Mouse (Mus musculus): ENCODE data around the gene Fam131b. TPM values are rescaled to one million over a fixed set of nuclear protein-coding genes. Genes with fewer than 3 reads are reported as not detected.

Fam131b gene
- total RNA-seq, 2 experiments from 2014 or later: 115 to 123 TPM

Other genes with a start within 250 kb of the Fam131b start
- gene Tas2r139, start 183.7 kb downstream of the Fam131b start, total RNA-seq (2021): not detected
- not detected for gene Tas2r144, start 109.3 kb downstream of the Fam131b start, total RNA-seq (2021)
- gene Gstk1, start 78.7 kb downstream of the Fam131b start, total RNA-seq (2021): 10 to 100 TPM; 11.0 to 14.9 TPM
- not detected for gene Tmem139, start 62.7 kb downstream of the Fam131b start, total RNA-seq (2021)
- 10 to 100 TPM; 20.6 to 22.3 TPM for gene Casp2, start 59.7 kb downstream of the Fam131b start, total RNA-seq (2021)
- 1 to 10 TPM; 3.8 to 4.0 TPM for gene Clcn1, start 38.0 kb downstream of the Fam131b start, total RNA-seq (2021)
- 10 to 100 TPM; 48.9 to 51.2 TPM for gene Zyx, start 25.0 kb upstream of the Fam131b start, total RNA-seq (2021)
- under 1 TPM in 1 of 2 experiments, not detected in 1; 0.23 TPM for gene Epha1, start 48.6 kb upstream of the Fam131b start, total RNA-seq (2021)
- not detected for gene Tas2r143, start 75.6 kb upstream of the Fam131b start, total RNA-seq (2021)
- gene Tas2r135, start 80.8 kb upstream of the Fam131b start, total RNA-seq (2021): not detected
- gene Tas2r126, start 109.9 kb upstream of the Fam131b start, total RNA-seq (2021): not detected
- not detected for gene Olfr458, start 140.6 kb upstream of the Fam131b start, total RNA-seq (2021)
- gene Olfr457, start 151.7 kb upstream of the Fam131b start, total RNA-seq (2021): not detected
- not detected for gene Olfr456, start 162.6 kb upstream of the Fam131b start, total RNA-seq (2021)
- not detected for gene Olfr455, start 222.9 kb upstream of the Fam131b start, total RNA-seq (2021)